Mouse (Mus musculus) CH12.LX (cell line): ENCODE data around the gene Mgam. TPM values are rescaled to one million over a fixed set of nuclear protein-coding genes. Genes with fewer than 3 reads are reported as not detected.

Experiments used
- DNase-seq: peaks from one replicate; pipeline ENCODE4 v3.0.0-alpha.2; 2013; ENCODE audit errors: extremely low read depth
- H3K27ac ChIP-seq: 2 replicates; pipeline ENCODE4 v1.5.1; 2012; ENCODE audit warnings: low read depth, mild to moderate bottlenecking, control low read depth, moderate library complexity; ENCODE audit not compliant: insufficient read depth
- H3K27me3 ChIP-seq: replicated peaks from 2 replicates; pipeline ENCODE3; 2012; ENCODE audit warnings: inconsistent platforms
- H3K36me3 ChIP-seq, 2 experiments: replicated peaks in 1 of 2; 2 replicates each; pipeline versions ENCODE3 to v1.6.1; 2012; ENCODE audit warnings: inconsistent platforms in 1 of 2, low read length in 1 of 2, mild to moderate bottlenecking in 1 of 2, mixed read lengths in 1 of 2, moderate library complexity in 1 of 2; ENCODE audit not compliant: control insufficient read depth in 1 of 2, insufficient read depth in 1 of 2
- H3K4me1 ChIP-seq, 2 experiments: 2 replicates each; pipeline ENCODE4 v1.6.1; 2012; ENCODE audit warnings: inconsistent platforms in 1 of 2, moderate library complexity in 1 of 2; ENCODE audit not compliant: insufficient read depth in 2 of 2, control insufficient read depth in 1 of 2
- H3K4me2 ChIP-seq: 2 replicates; pipeline ENCODE4 v1.6.1; 2012; ENCODE audit warnings: low read depth, mild to moderate bottlenecking, control low read depth; ENCODE audit not compliant: poor library complexity, insufficient read depth, severe bottlenecking
- H3K4me3 ChIP-seq, 3 experiments: fragments of 150-350 bp in 1 of 3; sonication (generic) in 1 of 3; replicated peaks in 1 of 3; 2 replicates each; pipeline versions ENCODE3 to v1.5.1; 2011 to 2012; ENCODE audit warnings: low read depth in 2 of 3, low read length in 2 of 3, mild to moderate bottlenecking in 2 of 3, moderate library complexity in 2 of 3, control low read depth in 1 of 3, improper control_type of control experiment in 1 of 3, inconsistent platforms in 1 of 3, mixed read lengths in 1 of 3; ENCODE audit not compliant: poor library complexity in 1 of 3
- H3K79me2 ChIP-seq: replicated peaks from 2 replicates; pipeline ENCODE4 v1.6.1; 2012; ENCODE audit warnings: mild to moderate bottlenecking, moderate library complexity; ENCODE audit not compliant: control insufficient read depth, poor library complexity, insufficient read depth, severe bottlenecking; ENCODE audit errors: extremely low read depth
- H3K9ac ChIP-seq: 2 replicates; pipeline ENCODE4 v1.6.1; 2012; ENCODE audit warnings: low read depth, mild to moderate bottlenecking, control low read depth, moderate library complexity; ENCODE audit not compliant: insufficient read depth
- H3K9me3 ChIP-seq: replicated peaks from 2 replicates; pipeline ENCODE3; 2012; ENCODE audit warnings: low read length, inconsistent platforms, mixed read lengths
- BHLHE40 ChIP-seq: IDR thresholded peaks from 2 replicates; pipeline ENCODE4 v1.6.1; 2011; ENCODE audit warnings: mild to moderate bottlenecking, low read depth, low read length, improper control_type of control experiment
- EP300 ChIP-seq: IDR thresholded peaks from 2 replicates; pipeline ENCODE4 v1.6.1; 2011; ENCODE audit warnings: low read length, improper control_type of control experiment
- IRF4 ChIP-seq: IDR thresholded peaks from 2 replicates; pipeline ENCODE4 v1.6.1; 2014; ENCODE audit warnings: low read depth, mild to moderate bottlenecking, inconsistent platforms, low read length, improper control_type of control experiment
- JUND ChIP-seq: conservative IDR thresholded peaks from 2 replicates; pipeline ENCODE4 v1.6.1; 2011; ENCODE audit warnings: low read depth, low read length, improper control_type of control experiment
- MXI1 ChIP-seq: IDR thresholded peaks from 2 replicates; pipeline ENCODE4 v1.6.1; 2011; ENCODE audit warnings: mild to moderate bottlenecking, low read depth, low read length, improper control_type of control experiment
- TCF12 ChIP-seq: IDR thresholded peaks from 2 replicates; pipeline ENCODE4 v1.6.1; 2014; ENCODE audit warnings: low read depth, mild to moderate bottlenecking, inconsistent platforms, low read length, improper control_type of control experiment
- dilution Hi-C: fragments of 300-500 bp; cut with MboI; formaldehyde crosslinking; loops from 2 replicates; pipeline ENCODE4 v1.14.3; 2020; ENCODE audit warnings: low sequenced_read_pairs; ENCODE audit not compliant: extremely low pct_unique_long_range_greater_than_20kb, extremely low pct_ligation_motif_present
- in situ Hi-C: fragments of 300-500 bp; cut with MboI; formaldehyde crosslinking; loops from 3 replicates; pipeline ENCODE4 v1.14.3; 2019; ENCODE audit warnings: low sequenced_read_pairs, low pct_ligation_motif_present, low pct_unique_long_range_greater_than_20kb, mixed read lengths
- polyA plus RNA-seq: library from polyadenylated mRNA; unstranded; fragments of >175 nt; gene quantifications from 2 replicates; pipeline ENCODE4 v1.2.1, GENCODE M21; 2012; ENCODE audit warnings: low read depth; ENCODE audit not compliant: insufficient read length
- total RNA-seq, 2 experiments: library from RNA; depleted of rRNA; stranded (reverse); fragments of 300-350 nt in 1 of 2; fragments of >200 nt in 1 of 2; gene quantifications; 2 replicates each; pipeline ENCODE4 v1.2.3; 2012 to 2014

Gene Mgam
- total and polyA plus RNA-seq, 3 experiments, result 0.06 TPM; not detected in 2

DNA sequence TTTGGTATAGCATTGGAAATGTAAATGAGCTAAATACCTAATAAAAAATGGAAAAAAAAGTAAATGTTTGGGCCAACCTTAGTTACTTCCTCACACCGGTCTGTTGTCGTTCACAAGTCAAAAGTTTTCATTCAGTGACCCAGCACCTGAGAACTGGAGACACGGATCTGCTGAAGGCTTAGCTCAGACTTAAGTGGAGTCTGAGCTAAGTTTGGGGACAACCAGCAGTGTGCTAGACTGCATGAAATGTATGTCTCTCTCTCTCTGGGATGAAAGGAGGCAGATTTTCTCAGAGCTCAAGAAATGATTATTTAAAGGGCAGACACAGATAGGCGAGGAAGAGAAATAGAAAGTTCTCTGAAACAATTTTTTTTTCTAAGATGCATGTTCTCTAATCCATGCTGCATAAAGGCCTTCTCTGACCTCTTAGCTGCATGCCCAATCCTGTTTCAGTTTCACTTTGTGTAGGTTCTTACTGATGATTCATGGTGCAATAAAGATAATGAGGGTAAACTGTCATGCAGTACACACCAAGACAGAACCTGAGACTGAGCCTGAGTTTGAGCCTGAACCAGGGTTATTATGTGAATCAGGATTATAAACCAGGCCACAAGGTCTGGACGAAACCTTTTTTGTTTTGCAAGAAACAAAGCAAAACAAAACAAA is 189.7 kb downstream of the Mgam start:
- Histone ChIP-seq H3K9me3 (no peaks in the 10 kb centered on the region), H3K9ac (no peak overlapping the region; the same call in 1 of the 2 replicates), H3K27ac (no peak overlapping the region), H3K79me2 (no peaks in the 10 kb centered on the region), H3K36me3 (no peaks in the 10 kb centered on the region), H3K27me3 (no peaks in the 10 kb centered on the region), H3K4me2 (peak overlapping the region; percentile 91), H3K4me3 (no peak overlapping the region), H3K4me1 (peaks cover 0 to 6% of the 10 kb centered on the region in 2 experiments; a peak in 2 of 4 replicates)
- dilution Hi-C loops, result no loop called here
- in situ Hi-C loops, result no loop called here
- DNase-seq, result peak; percentile 59
- no peak for TF ChIP-seq MXI1
- TF ChIP-seq TCF12, result no peak
- TF ChIP-seq IRF4, result peak; percentile 69
- peak; percentile 44; the same call in 1 of the 2 replicates for TF ChIP-seq EP300
- TF ChIP-seq JUND, result 0 out of 2 replicates have a peak, but pooled peaks have one; percentile 10
- no peak for TF ChIP-seq BHLHE40

Other genes starting within 250 kb of the Mgam start
- 10.9 and 13.1 TPM in 2 replicates for gene E330009J07Rik, start 192.7 kb upstream of the Mgam start, total RNA-seq (2012; rRNA removed)
- gene E330009J07Rik, start 192.7 kb upstream of the Mgam start, total RNA-seq (2014; rRNA removed), result 21.6 and 22.0 TPM in 2 replicates
- 11.6 and 12.3 TPM in 2 replicates for gene E330009J07Rik, start 192.7 kb upstream of the Mgam start, polyA plus RNA-seq
- gene Wee2, start 189.7 kb upstream of the Mgam start, total RNA-seq (2012; rRNA removed), result not detected in 2 replicates
- not detected in 2 replicates for gene Wee2, start 189.7 kb upstream of the Mgam start, total RNA-seq (2014; rRNA removed)
- gene Wee2, start 189.7 kb upstream of the Mgam start, polyA plus RNA-seq, result not detected in 2 replicates
- gene Ssbp1, start 157.5 kb upstream of the Mgam start, total RNA-seq (2012; rRNA removed), result 70.2 and 84.1 TPM in 2 replicates
- gene Ssbp1, start 157.5 kb upstream of the Mgam start, total RNA-seq (2014; rRNA removed), result 109 and 110 TPM in 2 replicates
- 118 and 147 TPM in 2 replicates for gene Ssbp1, start 157.5 kb upstream of the Mgam start, polyA plus RNA-seq
- not detected in 2 replicates for gene Tas2r137, start 137.6 kb upstream of the Mgam start, total RNA-seq (2012; rRNA removed)
- not detected in 2 replicates for gene Tas2r137, start 137.6 kb upstream of the Mgam start, total RNA-seq (2014; rRNA removed)
- gene Tas2r137, start 137.6 kb upstream of the Mgam start, polyA plus RNA-seq, result not detected in 2 replicates
- gene Tas2r108, start 135.3 kb upstream of the Mgam start, total RNA-seq (2012; rRNA removed), result not detected in 2 replicates
- gene Tas2r108, start 135.3 kb upstream of the Mgam start, total RNA-seq (2014; rRNA removed), result not detected in 2 replicates
- gene Tas2r108, start 135.3 kb upstream of the Mgam start, polyA plus RNA-seq, result not detected in 2 replicates
- not detected in 2 replicates for gene Prss37, start 109.3 kb upstream of the Mgam start, total RNA-seq (2012; rRNA removed)
- gene Prss37, start 109.3 kb upstream of the Mgam start, total RNA-seq (2014; rRNA removed), result not detected in 2 replicates
- not detected in 2 replicates for gene Prss37, start 109.3 kb upstream of the Mgam start, polyA plus RNA-seq
- not detected in 2 replicates for gene Olfr461, start 73.8 kb upstream of the Mgam start, total RNA-seq (2012; rRNA removed)
- not detected in 2 replicates for gene Olfr461, start 73.8 kb upstream of the Mgam start, total RNA-seq (2014; rRNA removed)
- gene Olfr461, start 73.8 kb upstream of the Mgam start, polyA plus RNA-seq, result not detected in 2 replicates
- not detected in 2 replicates for gene Olfr460, start 59.3 kb upstream of the Mgam start, total RNA-seq (2012; rRNA removed)
- not detected in 2 replicates for gene Olfr460, start 59.3 kb upstream of the Mgam start, total RNA-seq (2014; rRNA removed)
- gene Olfr460, start 59.3 kb upstream of the Mgam start, polyA plus RNA-seq, result not detected in 2 replicates
- 0.71 and 1.4 TPM in 2 replicates for gene Clec5a, start 43.0 kb upstream of the Mgam start, total RNA-seq (2012; rRNA removed)
- 1.0 and 1.7 TPM in 2 replicates for gene Clec5a, start 43.0 kb upstream of the Mgam start, total RNA-seq (2014; rRNA removed)
- 0.97 and 1.1 TPM in 2 replicates for gene Clec5a, start 43.0 kb upstream of the Mgam start, polyA plus RNA-seq
- not detected in 2 replicates for gene Tas2r138, start 15.5 kb upstream of the Mgam start, total RNA-seq (2012; rRNA removed)
- not detected in 2 replicates for gene Tas2r138, start 15.5 kb upstream of the Mgam start, total RNA-seq (2014; rRNA removed)
- gene Tas2r138, start 15.5 kb upstream of the Mgam start, polyA plus RNA-seq, result not detected in 2 replicates